Mouse (Mus musculus) gastrocnemius, adult 2 months (tissue): ENCODE measurements at regions not wholly inside any gene's neighbourhood (a gene's known extent, or its start where the extent isn't known, plus 50 kb on each side); places are given as distances from the start of the nearest gene placed in this dataset.

ENCODE experiments used
- DNase-seq: peaks from one replicate; pipeline ENCODE4 v3.0.0; 2022
- H3K27ac ChIP-seq: fragments of 200-600 bp; 2 replicates; pipeline ENCODE4 v1.8.1; 2022; ENCODE audit warnings: mild to moderate bottlenecking
- H3K4me3 ChIP-seq: fragments of 200-600 bp; 2 replicates; pipeline ENCODE4 v1.8.1; 2022; ENCODE audit warnings: mild to moderate bottlenecking, moderate library complexity
- CTCF ChIP-seq: fragments of 200-600 bp; IDR thresholded peaks from 2 replicates; pipeline ENCODE4 v1.8.1; 2022; ENCODE audit warnings: antibody characterized with exemption, mild to moderate bottlenecking, moderate library complexity
- intact Hi-C: fragments of 180-260 bp; cut with DNase I; formaldehyde crosslinking; loops from one replicate; pipeline ENCODE4 v1.15.1; 2025

DNA sequence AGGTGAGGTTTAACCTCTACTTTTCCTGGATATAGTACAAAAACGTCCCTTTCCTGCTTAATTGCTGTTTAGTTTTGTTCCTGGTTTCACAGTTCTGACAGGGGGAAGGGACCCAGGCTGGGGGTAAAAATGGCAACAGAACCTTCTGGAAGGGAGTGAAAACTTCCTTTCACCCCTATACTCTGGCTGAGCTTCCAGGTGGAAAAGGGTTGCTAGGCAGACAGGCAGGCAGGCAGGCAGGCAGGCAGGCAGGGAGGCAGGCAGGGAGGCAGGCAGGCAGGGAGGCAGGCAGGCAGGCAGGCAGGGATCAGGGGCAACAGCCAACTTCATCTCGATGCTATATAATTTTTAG lies 94.9 kb upstream of the Bmper start:
- DNase-seq = no peak
- intact Hi-C loops = no loop called here
- no peak overlapping the region for H3K4me3 ChIP-seq
- no peak overlapping the region for H3K27ac ChIP-seq
- no peak for TF ChIP-seq CTCF

DNA sequence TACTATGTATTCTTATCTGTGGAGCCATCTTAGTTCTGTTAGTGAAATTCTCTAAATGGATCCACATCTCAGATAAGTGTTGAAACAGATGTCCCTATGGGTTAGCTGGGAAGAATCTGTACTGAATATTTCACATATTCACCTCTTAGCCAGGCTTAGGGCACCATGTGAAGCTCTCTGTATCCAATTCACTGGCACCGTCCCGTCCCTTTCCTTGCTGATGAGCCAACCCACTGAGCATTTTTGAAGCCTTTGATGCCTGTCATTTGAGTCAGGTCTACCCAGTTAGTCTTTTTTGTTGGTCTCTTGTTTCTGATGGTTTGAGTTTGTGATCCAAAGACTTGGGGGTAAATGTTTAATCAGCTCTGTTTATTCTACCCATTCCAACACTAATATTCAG lies 88.9 kb upstream of the Bmper start:
- intact Hi-C loops = no loop called here
- Histone ChIP-seq H3K27ac (no peak overlapping the region), H3K4me3 (no peak overlapping the region)
- no peak for DNase-seq
- TF ChIP-seq CTCF = no peak

DNA sequence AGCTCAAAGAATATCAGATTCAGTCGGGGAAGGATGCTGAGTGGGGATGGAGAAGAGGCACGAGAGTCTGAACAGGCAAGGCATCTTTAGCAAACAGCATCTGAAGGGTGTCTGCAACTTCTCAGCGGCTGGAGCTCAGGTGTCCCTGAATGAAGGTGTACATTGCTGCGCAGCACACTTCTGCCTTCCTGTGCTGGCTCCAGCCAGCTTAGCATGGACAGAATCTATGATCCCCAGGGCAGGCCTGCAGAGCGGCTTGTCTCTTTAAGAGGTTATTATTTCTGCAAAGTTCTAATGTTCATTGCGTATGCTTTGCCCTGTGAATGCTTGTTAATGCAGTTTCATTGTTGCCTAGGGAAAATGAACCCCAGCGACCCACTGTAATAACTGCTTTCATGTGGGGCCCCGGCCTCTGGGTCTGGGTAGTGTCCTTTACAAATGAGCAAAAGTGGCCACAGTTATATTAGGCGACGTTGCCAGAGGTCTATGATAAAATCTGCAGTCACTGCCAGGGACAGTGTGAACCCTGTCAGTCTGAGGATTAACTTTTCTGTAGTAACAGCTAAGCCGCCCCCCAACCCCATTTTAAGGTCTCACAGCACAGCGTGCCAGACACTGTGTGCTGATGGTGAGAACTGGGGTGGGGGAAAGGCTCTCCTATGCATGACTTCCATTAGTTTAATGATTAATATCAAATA lies 88.3 kb upstream of the Bmper start:
- H3K27ac ChIP-seq = no peak overlapping the region
- no peak overlapping the region for H3K4me3 ChIP-seq
- intact Hi-C loops = no loop called here
- DNase-seq = no peak
- no peak for TF ChIP-seq CTCF

DNA sequence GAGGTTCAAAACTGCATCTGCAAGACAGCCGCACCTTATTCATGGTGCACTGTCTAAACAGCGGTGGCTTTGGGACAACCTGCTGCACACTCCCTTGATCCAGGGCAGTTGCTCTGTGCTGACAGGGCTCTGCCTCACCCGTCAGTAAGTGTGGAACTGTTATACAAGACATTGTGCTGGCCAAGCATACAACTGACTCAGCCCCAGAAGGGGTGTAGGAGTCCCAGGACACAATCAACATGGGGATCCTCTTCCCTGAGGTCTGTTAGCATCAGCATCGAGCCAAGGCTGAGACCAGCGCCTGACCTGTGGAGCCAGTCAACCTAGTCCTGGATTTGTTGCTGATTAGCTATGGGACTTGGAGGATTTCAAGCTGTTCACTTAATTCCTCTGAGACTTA lies 86.4 kb upstream of the Bmper start:
- TF ChIP-seq CTCF = no peak
- intact Hi-C loops = no loop called here
- no peak overlapping the region for H3K4me3 ChIP-seq
- no peak overlapping the region for H3K27ac ChIP-seq
- no peak for DNase-seq

DNA sequence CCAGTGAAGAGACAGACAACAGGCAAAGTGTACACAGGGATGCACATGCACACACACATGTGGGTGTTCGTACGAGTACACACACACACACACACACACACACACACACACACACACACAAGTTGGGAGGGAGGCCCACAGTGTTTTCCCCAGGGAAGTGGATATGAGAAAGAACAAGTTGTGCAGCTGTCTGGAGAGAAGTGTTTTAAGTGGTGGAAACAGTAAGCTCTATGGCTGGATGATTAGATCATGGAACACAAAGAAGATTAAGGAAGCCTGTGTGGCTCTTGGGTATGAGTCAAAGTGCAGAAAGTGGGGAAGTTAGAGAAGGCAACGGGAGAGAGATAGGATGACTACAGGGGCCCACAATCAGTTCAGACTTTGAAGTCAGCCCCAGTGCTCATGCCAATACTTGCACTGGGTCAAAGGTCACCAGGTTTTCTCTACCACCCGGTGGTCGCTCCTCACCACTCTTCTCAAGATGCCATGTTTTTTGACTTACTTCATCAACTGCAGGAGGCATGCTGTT lies 85.1 kb upstream of the Bmper start:
- DNase-seq = no peak
- no peak for TF ChIP-seq CTCF
- Histone ChIP-seq H3K4me3 (no peak overlapping the region), H3K27ac (no peak overlapping the region)
- intact Hi-C loops = no loop called here

DNA sequence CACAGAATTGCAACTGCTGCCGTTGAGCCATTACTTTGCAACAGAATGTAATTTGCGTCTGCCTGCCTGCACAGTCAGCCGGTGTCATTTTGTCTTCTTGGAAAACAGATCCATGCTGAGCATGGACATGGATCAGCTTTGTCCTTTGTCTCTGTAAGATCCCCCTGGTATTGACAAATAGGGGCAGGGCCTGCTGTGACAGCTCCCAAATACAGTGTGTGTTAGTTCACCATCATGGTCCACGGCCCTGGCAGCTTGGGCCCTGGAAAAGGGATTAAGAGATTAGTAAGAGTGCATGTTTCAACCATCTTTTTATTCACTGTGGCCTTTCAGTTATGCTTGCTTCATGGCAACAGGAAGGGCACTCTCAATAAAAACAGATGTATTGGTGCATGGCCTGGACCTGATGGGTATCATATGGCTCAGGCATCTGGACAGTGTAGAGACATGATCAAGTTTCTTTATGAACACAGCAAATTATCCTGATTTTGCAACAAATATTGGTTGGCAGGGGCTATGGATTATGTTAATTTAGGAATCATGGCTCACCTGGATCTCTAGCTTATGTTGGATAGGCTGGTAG lies 83.2 kb upstream of the Bmper start:
- no peak for DNase-seq
- TF ChIP-seq CTCF = no peak
- Histone ChIP-seq H3K4me3 (no peak overlapping the region), H3K27ac (no peak overlapping the region)
- intact Hi-C loops = no loop called here

DNA sequence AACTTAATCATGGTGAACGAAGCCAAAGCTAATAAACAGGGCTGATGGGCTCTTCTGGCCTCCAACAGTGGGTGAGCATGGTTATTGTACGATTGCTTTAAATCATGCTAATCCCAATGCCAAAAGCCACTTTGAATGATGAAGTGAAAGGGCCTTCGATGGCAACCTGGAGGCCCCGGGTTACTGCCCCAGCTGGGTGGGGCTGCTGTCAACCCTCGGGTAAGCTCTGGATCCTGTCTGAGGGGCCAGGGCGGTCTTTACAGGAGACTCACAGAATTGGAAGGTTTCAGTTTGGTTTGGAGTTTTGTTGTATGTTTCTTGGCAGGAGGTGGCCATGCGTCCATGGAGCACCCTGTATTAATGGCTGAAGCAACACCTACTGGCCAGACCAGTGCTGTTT lies 78.6 kb upstream of the Bmper start:
- DNase-seq = no peak
- H3K27ac ChIP-seq = no peak overlapping the region
- intact Hi-C loops = no loop called here
- TF ChIP-seq CTCF = no peak
- H3K4me3 ChIP-seq = no peak overlapping the region

DNA sequence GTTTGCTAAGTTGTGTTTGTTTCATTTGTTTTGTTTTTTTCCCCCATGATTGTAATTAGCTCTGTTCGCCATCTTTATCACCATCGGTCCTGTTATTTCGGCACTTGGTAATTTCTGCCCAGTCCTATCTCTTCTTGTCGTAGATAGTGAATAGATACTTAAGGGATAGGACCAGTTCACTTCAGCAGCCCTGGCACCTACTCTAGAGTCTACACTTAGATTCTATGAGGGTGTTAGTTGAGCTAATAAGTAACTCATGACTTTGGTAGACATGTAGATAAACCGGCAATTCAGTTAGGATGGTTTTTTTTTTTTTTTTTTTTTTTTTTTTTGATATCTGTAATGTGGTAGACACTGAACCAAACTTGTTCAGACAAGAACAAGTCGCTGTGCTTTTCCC lies 72.5 kb upstream of the Bmper start:
- DNase-seq = no peak
- Histone ChIP-seq H3K4me3 (no peak overlapping the region), H3K27ac (no peak overlapping the region)
- intact Hi-C loops = no loop called here
- TF ChIP-seq CTCF = no peak

DNA sequence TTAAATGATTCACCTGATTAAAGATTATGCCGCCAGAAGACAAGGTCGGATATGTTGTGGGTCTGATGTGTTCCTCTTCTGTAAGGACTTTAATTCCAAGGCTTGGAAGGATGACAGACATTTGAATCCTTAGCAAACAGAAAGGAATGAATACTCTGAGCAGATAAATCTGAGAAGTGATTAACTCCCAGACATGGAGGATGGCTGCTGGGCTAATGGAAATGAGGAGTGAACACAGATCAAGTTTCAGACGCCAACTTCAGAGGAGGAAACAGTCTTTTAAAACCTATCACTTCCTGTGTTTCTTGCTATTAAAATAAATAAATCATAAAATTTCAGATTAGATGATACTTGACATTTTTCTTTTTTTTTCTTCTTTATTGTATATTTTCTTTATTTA lies 72.0 kb upstream of the Bmper start:
- intact Hi-C loops = no loop called here
- no peak for DNase-seq
- TF ChIP-seq CTCF = no peak
- no peak overlapping the region for H3K4me3 ChIP-seq
- no peak overlapping the region for H3K27ac ChIP-seq

DNA sequence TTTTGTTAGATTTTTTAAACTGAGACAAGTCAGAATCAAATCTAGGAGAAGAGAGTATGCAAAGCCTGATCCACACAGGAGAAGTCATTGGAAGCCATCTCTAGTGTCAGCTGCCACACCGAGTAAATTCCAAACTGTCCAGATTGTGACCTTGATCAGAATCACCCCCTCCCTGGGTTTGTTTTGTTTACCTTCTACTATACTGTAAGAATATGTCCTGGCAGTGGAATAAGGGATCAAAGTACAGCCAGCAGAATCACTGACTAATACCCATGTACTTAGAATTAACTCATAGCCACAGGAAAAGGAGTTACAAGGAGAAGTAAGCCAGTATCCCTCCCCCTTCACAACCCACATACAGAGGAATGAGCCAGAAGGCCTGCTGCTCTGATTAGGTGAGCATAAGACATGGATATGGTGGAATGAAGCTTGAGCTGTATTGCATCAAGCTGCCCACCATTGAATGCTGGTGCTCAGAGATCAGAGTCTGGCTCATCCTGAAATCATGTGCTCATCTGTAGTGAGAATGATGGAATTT lies 70.9 kb upstream of the Bmper start:
- intact Hi-C loops = no loop called here
- Histone ChIP-seq H3K27ac (no peak overlapping the region), H3K4me3 (no peak overlapping the region)
- no peak for DNase-seq
- TF ChIP-seq CTCF = no peak

DNA sequence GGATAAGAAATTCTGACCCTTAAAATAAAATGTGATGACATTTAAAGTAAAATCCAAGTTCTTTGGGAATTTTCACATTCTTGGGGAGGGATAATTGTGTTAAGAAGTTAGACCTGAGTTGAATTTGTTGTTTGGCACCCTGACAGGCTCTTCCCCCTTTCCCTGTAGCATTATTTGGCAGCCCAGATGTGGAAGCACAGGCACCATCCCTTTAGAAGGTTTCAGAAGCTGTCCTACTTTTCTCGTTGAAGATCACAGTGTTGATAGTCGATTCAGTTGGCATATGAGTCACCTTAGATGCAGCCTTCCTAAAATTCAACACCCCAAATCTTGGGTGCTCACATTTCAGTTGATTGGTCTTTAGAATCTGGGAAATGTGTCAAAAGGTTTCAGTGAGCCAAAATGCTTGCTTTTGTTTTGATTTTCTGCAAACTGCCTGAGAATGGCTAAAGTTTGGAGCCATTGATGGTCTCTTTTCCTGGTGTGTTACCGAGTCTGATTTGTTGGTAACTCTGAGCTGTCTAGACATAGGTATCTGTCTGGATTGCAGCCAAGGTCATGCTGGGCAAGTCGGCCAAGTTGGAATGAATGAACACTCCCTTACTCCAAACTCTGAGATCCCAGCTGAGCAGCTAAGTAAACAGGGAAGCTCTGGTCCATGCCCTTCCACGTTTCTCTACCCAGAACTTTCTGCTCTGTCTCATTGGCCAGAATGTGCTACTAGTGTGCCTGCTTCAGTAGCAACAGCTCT lies 65.9 kb upstream of the Bmper start:
- Histone ChIP-seq H3K27ac (no peak overlapping the region), H3K4me3 (no peak overlapping the region)
- intact Hi-C loops = no loop called here
- no peak for TF ChIP-seq CTCF
- DNase-seq = peak; percentile 31

DNA sequence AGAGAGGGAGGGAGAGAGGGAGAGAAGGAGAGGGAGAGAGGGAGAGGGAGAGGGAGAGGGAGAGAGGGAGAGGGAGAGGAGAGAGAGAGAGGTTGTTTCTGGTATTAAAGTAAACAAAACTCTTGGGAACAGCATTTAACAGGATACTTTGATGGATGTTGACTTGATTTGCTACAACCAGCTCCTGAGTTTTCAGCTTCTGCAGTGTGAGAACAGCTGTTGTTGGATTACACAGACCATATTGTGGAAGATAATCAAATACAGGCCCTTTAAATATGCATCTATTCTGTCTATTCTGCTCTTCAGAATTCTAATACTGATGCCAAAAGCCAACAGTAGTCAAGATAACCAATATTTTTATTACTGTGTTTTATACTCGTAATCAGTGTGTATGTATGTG lies 64.4 kb upstream of the Bmper start:
- H3K4me3 ChIP-seq = no peak overlapping the region
- DNase-seq = no peak
- TF ChIP-seq CTCF = no peak
- intact Hi-C loops = no loop called here
- H3K27ac ChIP-seq = no peak overlapping the region

DNA sequence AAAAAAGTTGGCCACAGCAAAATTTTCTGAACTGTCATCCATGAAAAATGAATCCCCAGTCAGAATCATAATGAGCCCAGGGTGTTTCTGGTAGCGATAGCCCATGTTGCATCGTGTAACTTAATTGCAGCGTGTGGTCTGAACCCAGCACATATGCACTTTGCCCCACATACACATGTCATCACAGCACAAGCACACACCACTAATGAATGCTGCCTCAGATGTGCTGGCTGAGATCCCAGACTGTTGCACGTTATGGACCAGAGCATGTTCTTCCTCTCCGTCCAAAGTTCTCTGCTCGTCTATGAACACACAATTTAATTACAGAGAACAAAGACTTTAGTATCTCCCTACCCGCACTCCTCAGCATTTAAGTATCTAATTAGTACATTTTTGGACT lies 61.5 kb upstream of the Bmper start:
- Histone ChIP-seq H3K4me3 (no peak overlapping the region), H3K27ac (no peak overlapping the region)
- intact Hi-C loops = no loop called here
- no peak for TF ChIP-seq CTCF
- no peak for DNase-seq
